Mouse (Mus musculus): ENCODE measurements around the gene Dpy19l3.

Gene Dpy19l3

DNA sequence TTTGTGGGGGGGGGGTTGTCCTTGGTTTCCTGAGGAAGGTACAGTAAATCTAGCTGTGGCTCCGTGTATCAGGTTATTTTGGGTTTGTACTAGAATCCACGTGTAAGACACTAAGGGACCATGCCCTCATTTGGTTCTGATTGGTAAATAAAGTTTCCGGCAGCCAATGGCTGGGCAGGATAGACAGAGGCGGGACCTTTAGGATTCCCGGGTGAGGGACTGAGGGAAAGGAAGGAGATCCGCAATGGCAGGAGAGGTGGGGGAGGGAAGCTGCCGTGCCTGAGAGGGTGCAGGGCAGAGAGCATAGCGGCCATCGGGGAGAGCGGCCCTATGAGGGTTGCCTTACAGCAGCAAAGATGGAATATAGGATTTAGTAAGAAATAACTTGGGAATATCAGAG is 67.0 kb downstream of the Dpy19l3 start:
- DNase-seq, result no peak

GRCm38 (mm10) chr7:35686756-35687155 is 67.5 kb downstream of the Dpy19l3 start:
- DNase-seq, result peak; percentile 30

DNA sequence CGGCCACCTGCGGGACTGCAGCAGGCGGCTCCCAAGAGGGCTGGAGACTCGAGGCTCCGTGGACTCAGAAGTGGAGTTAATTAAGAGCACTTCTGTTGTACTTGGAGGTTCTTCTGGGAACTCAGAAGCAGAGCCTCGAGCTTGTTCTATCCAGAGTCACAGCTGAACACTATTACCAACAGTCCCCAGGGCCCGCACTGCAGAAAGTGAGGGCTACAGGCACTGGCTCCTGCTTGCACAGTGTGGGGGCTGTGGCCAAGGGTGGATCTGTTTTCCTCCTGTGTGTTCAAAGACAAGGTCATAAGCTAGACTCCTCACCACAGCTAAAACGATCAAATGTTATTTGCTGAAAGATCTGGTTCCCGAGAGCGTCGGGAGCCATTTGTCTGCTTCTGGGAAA is 68.0 kb downstream of the Dpy19l3 start:
- DNase-seq, result no peak

- DNase-seq, result no peak
Measured at GRCm38 (mm10) chr7:35683409-35684122, 70.7 kb downstream of the Dpy19l3 start.

- no peak for DNase-seq
Measured at GRCm38 (mm10) chr7:35681559-35681958, 72.7 kb downstream of the Dpy19l3 start.

GRCm38 (mm10) chr7:35678976-35679375 is 75.3 kb downstream of the Dpy19l3 start:
- DNase-seq, result no peak

DNA sequence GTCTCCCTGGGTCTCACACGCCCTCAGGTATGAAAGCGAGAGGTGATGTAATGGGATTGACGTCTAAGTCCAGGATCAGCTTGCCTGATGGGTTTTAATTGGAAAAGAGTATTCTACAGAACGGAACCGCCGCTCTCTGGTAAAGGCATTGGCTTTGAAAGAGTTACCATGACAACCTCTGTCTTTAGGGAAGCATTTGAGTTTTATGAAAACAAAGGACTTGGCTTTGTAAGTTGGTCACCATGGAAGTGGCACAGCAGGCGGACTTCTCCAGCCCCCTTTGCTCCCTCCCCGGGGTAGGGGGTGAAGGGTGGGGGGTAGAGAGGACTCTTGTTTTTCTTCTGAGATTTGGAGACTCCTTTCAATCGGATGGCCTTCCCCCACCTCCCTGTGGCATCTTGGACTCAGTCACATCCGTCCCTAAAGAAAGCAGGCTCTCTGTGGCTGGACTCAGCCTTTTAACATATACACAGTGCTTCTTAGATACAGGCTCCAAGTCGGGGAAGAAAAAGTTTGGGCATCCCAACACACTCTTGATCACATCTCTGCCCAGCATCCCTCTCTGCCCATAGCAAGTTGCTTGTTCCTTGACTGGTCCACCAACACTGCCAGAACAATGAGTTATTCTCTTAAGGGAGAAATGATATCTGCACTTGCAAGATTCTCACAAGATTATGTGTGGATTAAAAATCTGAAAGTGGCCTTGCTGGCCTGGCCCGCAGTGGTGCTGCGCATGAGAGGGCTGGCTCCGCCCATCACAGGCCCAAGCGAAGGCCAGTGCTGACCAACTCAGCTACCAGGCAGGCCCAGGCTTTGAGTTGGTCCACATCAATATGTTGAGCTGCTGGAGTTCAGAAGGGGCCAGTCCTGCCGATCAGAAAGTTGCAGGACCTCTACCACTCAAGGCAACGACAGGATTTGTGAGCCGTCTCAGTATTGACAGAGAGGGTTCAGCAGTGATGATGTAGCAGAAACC is 85.9 kb downstream of the Dpy19l3 start:
- DNase-seq, result peak; percentile 33

GRCm38 (mm10) chr7:35663790-35664376 is 90.4 kb downstream of the Dpy19l3 start:
- no peak for DNase-seq

- DNase-seq, result no peak
Measured at GRCm38 (mm10) chr7:35659173-35659572, 95.1 kb downstream of the Dpy19l3 start.

GRCm38 (mm10) chr7:35657829-35658228 is 96.4 kb downstream of the Dpy19l3 start:
- no peak for DNase-seq

GRCm38 (mm10) chr7:35651583-35652270 is 102.5 kb downstream of the Dpy19l3 start:
- DNase-seq, result no peak

- no peak for DNase-seq
Measured at GRCm38 (mm10) chr7:35650716-35651410, 103.4 kb downstream of the Dpy19l3 start.

DNA sequence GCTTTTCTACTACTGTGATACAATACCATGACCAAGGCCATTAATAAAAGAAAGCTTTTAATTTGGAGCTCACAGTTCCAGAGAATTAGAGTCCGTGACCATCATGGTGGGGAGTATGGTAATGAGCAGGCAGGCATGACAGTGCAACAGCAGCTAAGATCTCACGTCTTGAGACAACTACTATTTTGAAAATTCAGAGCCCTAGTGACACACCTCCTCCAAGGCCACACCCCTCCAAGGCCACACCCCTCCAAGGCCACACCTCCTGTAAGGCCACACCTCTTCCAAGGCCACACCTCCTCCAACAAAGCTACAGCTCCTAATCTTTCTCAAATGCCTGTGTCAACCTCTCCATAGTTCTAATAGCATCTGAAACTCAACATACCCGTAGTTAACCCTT is 105.2 kb downstream of the Dpy19l3 start:
- DNase-seq, result peak; percentile 53

GRCm38 (mm10) chr7:35648239-35649069 is 105.8 kb downstream of the Dpy19l3 start:
- DNase-seq, result no peak

- DNase-seq, result peak; percentile 95
Measured at GRCm38 (mm10) chr7:35647101-35647698, 107.1 kb downstream of the Dpy19l3 start, which contains the start of gene Pdcd5. TSS of gene Pdcd5 (minus strand) at chr7:35647521.

DNA sequence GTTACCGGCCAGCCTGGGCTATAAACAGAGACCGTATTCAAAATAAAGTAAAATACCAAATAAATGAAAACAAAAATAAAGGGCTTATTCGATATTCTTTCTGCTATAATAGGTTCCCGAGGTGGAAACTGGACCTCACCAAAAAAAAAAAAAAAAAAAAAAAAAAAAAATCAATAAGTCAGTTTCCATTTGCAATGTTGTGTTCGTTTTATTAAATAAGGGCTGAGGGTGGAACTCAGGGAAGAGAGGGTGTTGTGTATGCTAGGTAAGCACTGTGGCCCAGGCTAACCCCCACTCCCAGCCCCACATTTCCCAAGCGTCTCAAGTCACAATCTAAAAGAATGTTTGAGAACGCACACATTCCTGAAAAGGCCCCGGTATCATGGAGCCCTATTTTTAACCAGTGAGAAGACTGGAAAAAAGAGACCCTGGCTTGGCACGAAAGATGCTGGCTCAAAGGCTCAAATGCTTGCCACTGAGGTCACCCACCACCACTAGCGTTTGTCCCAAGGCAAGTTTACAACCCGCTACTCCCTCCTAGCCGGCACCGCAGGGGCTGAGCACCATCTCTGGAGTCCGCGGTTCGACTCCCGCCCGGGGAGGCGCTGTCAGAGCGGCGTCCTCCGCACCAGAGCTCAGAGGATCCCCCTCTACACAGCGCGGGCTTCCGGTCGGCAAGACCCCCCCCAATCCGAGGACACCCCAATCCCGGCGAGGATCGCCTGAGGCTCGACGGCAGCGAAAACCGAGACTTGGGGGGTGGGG is 107.8 kb downstream of the Dpy19l3 start:
- DNase-seq, result peak; percentile 51

DNA sequence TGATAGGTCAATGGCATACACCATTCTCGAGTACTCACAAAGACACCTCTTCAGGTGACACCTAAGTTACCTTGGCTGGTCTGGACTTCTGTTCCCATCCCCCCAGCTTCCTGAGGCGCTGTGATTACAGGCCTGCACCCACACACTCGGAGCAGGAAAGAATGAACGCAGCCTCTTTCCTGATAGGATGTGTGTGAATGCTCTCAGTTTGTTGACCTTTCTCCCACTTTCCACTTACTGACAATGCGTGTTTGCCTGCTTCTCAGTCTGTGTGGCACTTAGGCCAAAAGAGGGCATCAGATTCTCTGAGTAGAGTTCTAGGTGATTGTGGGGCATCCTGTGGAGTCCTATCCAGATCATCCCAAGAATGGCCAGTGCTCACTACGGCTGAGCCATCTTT is 114.2 kb downstream of the Dpy19l3 start:
- DNase-seq, result no peak

DNA sequence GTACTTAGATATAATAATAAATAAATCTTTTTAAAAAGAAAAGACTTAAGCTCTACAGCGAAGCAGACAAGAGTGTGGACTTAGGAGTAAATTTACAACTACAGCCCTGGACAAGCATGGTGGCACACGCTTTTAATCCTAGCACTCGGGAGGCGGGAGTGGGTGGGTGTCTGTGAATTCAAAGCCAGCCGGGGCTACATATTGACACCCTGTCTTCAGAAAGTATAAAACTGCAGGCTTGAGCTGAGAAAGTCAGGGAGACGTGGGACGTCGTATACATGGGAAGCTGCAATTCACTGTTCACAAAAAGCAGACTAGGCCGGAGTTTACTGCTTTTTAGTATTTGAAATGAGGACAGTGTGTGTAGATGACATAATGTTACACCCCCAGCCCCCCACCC is 117.4 kb downstream of the Dpy19l3 start:
- no peak for DNase-seq

- no peak for DNase-seq
Measured at GRCm38 (mm10) chr7:35636229-35636628, 118.0 kb downstream of the Dpy19l3 start.

Measured in cerebellum, adult 9-11 months (tissue).